Mouse (Mus musculus): Measurements from ENCODE around the gene Mcrip1. TPM values are rescaled to one million over a fixed set of nuclear protein-coding genes. Genes with fewer than 3 reads are reported as not detected.
A peak's percentile ranks its signal among the peaks of the same experiment; 100 is the strongest.

Gene Mcrip1
- polyA plus RNA-seq, 1 experiment from 2014 or later, result 171 TPM

GRCm38 (mm10) chr11:120505661-120506060, 43.9 kb downstream of the Mcrip1 start:
- ATAC-seq (ENCODE audit: insufficient read depth, low FRiP score), result no peak
- Histone ChIP-seq H3K9ac (ENCODE audit: low read length) (no peak overlapping the region), H3K4me1 (ENCODE audit: control insufficient read depth, insufficient read depth, low read length) (peaks cover 12% of the 10 kb centered on the region; the same call in 1 of the 2 replicates), H3K27me3 (ENCODE audit: control insufficient read depth, insufficient read depth, low read length) (no peaks in the 10 kb centered on the region), H3K9me3 (replicated peaks; ENCODE audit: control insufficient read depth, low read length) (no peaks in the 10 kb centered on the region), H3K27ac (ENCODE audit: low read length) (no peak overlapping the region), H3K4me2 (ENCODE audit: low read depth, low read length) (no peak overlapping the region), H3K36me3 (ENCODE audit: control insufficient read depth, insufficient read depth, low read length) (no peaks in the 10 kb centered on the region), H3K4me3 (replicated peaks; ENCODE audit: low read length) (no peak overlapping the region)
- WGBS, result 77% methylated on average over 3 of the region's 3 CpGs

GRCm38 (mm10) chr11:120501701-120502100, 47.8 kb downstream of the Mcrip1 start:
- ATAC-seq (ENCODE audit: insufficient read depth, low FRiP score), result no peak
- H3K27ac ChIP-seq (ENCODE audit: low read length), result no peak overlapping the region
- no peaks in the 10 kb centered on the region for H3K27me3 ChIP-seq (ENCODE audit: control insufficient read depth, insufficient read depth, low read length)
- H3K36me3 ChIP-seq (ENCODE audit: control insufficient read depth, insufficient read depth, low read length), result no peaks in the 10 kb centered on the region
- no peak overlapping the region for H3K4me2 ChIP-seq (ENCODE audit: low read depth, low read length)
- no peak overlapping the region for H3K9ac ChIP-seq (ENCODE audit: low read length)
- no peak overlapping the region for H3K4me3 ChIP-seq (replicated peaks; ENCODE audit: low read length)
- 83% methylated on average over 4 of the region's 4 CpGs for WGBS
- H3K4me1 ChIP-seq (ENCODE audit: control insufficient read depth, insufficient read depth, low read length), result peaks cover 10% of the 10 kb centered on the region; the same call in 1 of the 2 replicates
- no peaks in the 10 kb centered on the region for H3K9me3 ChIP-seq (replicated peaks; ENCODE audit: control insufficient read depth, low read length)

GRCm38 (mm10) chr11:120501018-120501417, 48.5 kb downstream of the Mcrip1 start:
- no peak for ATAC-seq (ENCODE audit: insufficient read depth, low FRiP score)
- Histone ChIP-seq H3K27me3 (ENCODE audit: control insufficient read depth, insufficient read depth, low read length) (no peaks in the 10 kb centered on the region), H3K9me3 (replicated peaks; ENCODE audit: control insufficient read depth, low read length) (no peaks in the 10 kb centered on the region), H3K36me3 (ENCODE audit: control insufficient read depth, insufficient read depth, low read length) (no peaks in the 10 kb centered on the region), H3K27ac (ENCODE audit: low read length) (peak overlapping the region; percentile 86; the same call in 1 of the 2 replicates), H3K9ac (ENCODE audit: low read length) (no peak overlapping the region), H3K4me2 (ENCODE audit: low read depth, low read length) (no peak overlapping the region), H3K4me3 (replicated peaks; ENCODE audit: low read length) (no peak overlapping the region), H3K4me1 (ENCODE audit: control insufficient read depth, insufficient read depth, low read length) (peaks cover 10% of the 10 kb centered on the region; the same call in 1 of the 2 replicates)
- 60% methylated on average over 6 of the region's 6 CpGs for WGBS

- 15% methylated on average over 3 of the region's 3 CpGs for WGBS
- Histone ChIP-seq H3K4me1 (ENCODE audit: control insufficient read depth, insufficient read depth, low read length) (peaks cover 10% of the 10 kb centered on the region; the same call in 1 of the 2 replicates), H3K36me3 (ENCODE audit: control insufficient read depth, insufficient read depth, low read length) (peaks cover 2% of the 10 kb centered on the region; the same call in 1 of the 2 replicates), H3K27me3 (ENCODE audit: control insufficient read depth, insufficient read depth, low read length) (no peaks in the 10 kb centered on the region), H3K27ac (ENCODE audit: low read length) (peak overlapping the region; percentile 86), H3K4me3 (replicated peaks; ENCODE audit: low read length) (no peak overlapping the region), H3K9ac (ENCODE audit: low read length) (peak overlapping the region; percentile 20), H3K4me2 (ENCODE audit: low read depth, low read length) (no peak overlapping the region), H3K9me3 (replicated peaks; ENCODE audit: control insufficient read depth, low read length) (no peaks in the 10 kb centered on the region)
- ATAC-seq (ENCODE audit: insufficient read depth, low FRiP score), result peak; percentile 89; the same call in 1 of the 2 replicates
Measured at GRCm38 (mm10) chr11:120500357-120500756, 49.2 kb downstream of the Mcrip1 start.

- H3K36me3 ChIP-seq (ENCODE audit: control insufficient read depth, insufficient read depth, low read length), result peaks cover 5% of the 10 kb centered on the region
- no peak overlapping the region for H3K4me3 ChIP-seq (replicated peaks; ENCODE audit: low read length)
- no peak overlapping the region for H3K4me2 ChIP-seq (ENCODE audit: low read depth, low read length)
- peak overlapping the region; percentile 20 for H3K9ac ChIP-seq (ENCODE audit: low read length)
- H3K9me3 ChIP-seq (replicated peaks; ENCODE audit: control insufficient read depth, low read length), result no peaks in the 10 kb centered on the region
- H3K4me1 ChIP-seq (ENCODE audit: control insufficient read depth, insufficient read depth, low read length), result peaks cover 10% of the 10 kb centered on the region; the same call in 1 of the 2 replicates
- H3K27ac ChIP-seq (ENCODE audit: low read length), result peak overlapping the region; percentile 86
- H3K27me3 ChIP-seq (ENCODE audit: control insufficient read depth, insufficient read depth, low read length), result no peaks in the 10 kb centered on the region
- peak; percentile 15; the same call in 1 of the 2 replicates for ATAC-seq (ENCODE audit: insufficient read depth, low FRiP score)
- WGBS, result 67% methylated on average over 6 of the region's 6 CpGs
Measured at GRCm38 (mm10) chr11:120499894-120500293, 49.6 kb downstream of the Mcrip1 start.

GRCm38 (mm10) chr11:120498891-120499290, 50.6 kb downstream of the Mcrip1 start:
- no peak for ATAC-seq (ENCODE audit: insufficient read depth, low FRiP score)
- no peak overlapping the region for H3K9ac ChIP-seq (ENCODE audit: low read length)
- peaks cover 11% of the 10 kb centered on the region; the same call in 1 of the 2 replicates for H3K4me1 ChIP-seq (ENCODE audit: control insufficient read depth, insufficient read depth, low read length)
- 85% methylated on average over 5 of the region's 5 CpGs for WGBS
- H3K4me2 ChIP-seq (ENCODE audit: low read depth, low read length), result no peak overlapping the region
- peak overlapping the region; percentile 86; the same call in 1 of the 2 replicates for H3K27ac ChIP-seq (ENCODE audit: low read length)
- no peaks in the 10 kb centered on the region for H3K27me3 ChIP-seq (ENCODE audit: control insufficient read depth, insufficient read depth, low read length)
- H3K36me3 ChIP-seq (ENCODE audit: control insufficient read depth, insufficient read depth, low read length), result peaks cover 9% of the 10 kb centered on the region
- no peak overlapping the region for H3K4me3 ChIP-seq (replicated peaks; ENCODE audit: low read length)
- H3K9me3 ChIP-seq (replicated peaks; ENCODE audit: control insufficient read depth, low read length), result no peaks in the 10 kb centered on the region

GRCm38 (mm10) chr11:120498226-120498625, 51.3 kb downstream of the Mcrip1 start:
- no peak overlapping the region for H3K9ac ChIP-seq (ENCODE audit: low read length)
- no peak overlapping the region for H3K4me3 ChIP-seq (replicated peaks; ENCODE audit: low read length)
- no peak overlapping the region for H3K4me2 ChIP-seq (ENCODE audit: low read depth, low read length)
- no peak overlapping the region for H3K27ac ChIP-seq (ENCODE audit: low read length)
- no peak for ATAC-seq (ENCODE audit: insufficient read depth, low FRiP score)
- WGBS, result 91% methylated on average over 12 of the region's 12 CpGs
- no peaks in the 10 kb centered on the region for H3K27me3 ChIP-seq (ENCODE audit: control insufficient read depth, insufficient read depth, low read length)
- no peaks in the 10 kb centered on the region for H3K9me3 ChIP-seq (replicated peaks; ENCODE audit: control insufficient read depth, low read length)
- peaks cover 9% of the 10 kb centered on the region for H3K36me3 ChIP-seq (ENCODE audit: control insufficient read depth, insufficient read depth, low read length)
- peaks cover 17% of the 10 kb centered on the region for H3K4me1 ChIP-seq (ENCODE audit: control insufficient read depth, insufficient read depth, low read length)

- no peak overlapping the region for H3K27ac ChIP-seq (ENCODE audit: low read length)
- H3K9ac ChIP-seq (ENCODE audit: low read length), result no peak overlapping the region
- H3K4me2 ChIP-seq (ENCODE audit: low read depth, low read length), result no peak overlapping the region
- no peaks in the 10 kb centered on the region for H3K27me3 ChIP-seq (ENCODE audit: control insufficient read depth, insufficient read depth, low read length)
- 92% methylated on average over 3 of the region's 3 CpGs for WGBS
- H3K4me3 ChIP-seq (replicated peaks; ENCODE audit: low read length), result no peak overlapping the region
- H3K36me3 ChIP-seq (ENCODE audit: control insufficient read depth, insufficient read depth, low read length), result peaks cover 9% of the 10 kb centered on the region
- H3K9me3 ChIP-seq (replicated peaks; ENCODE audit: control insufficient read depth, low read length), result no peaks in the 10 kb centered on the region
- ATAC-seq (ENCODE audit: insufficient read depth, low FRiP score), result no peak
- peaks cover 22% of the 10 kb centered on the region for H3K4me1 ChIP-seq (ENCODE audit: control insufficient read depth, insufficient read depth, low read length)
Measured at GRCm38 (mm10) chr11:120497436-120497835, 52.1 kb downstream of the Mcrip1 start.

GRCm38 (mm10) chr11:120493911-120494310, 55.6 kb downstream of the Mcrip1 start:
- H3K4me3 ChIP-seq (replicated peaks; ENCODE audit: low read length), result no peak overlapping the region
- peaks cover 9% of the 10 kb centered on the region for H3K36me3 ChIP-seq (ENCODE audit: control insufficient read depth, insufficient read depth, low read length)
- no peak overlapping the region for H3K27ac ChIP-seq (ENCODE audit: low read length)
- no peaks in the 10 kb centered on the region for H3K9me3 ChIP-seq (replicated peaks; ENCODE audit: control insufficient read depth, low read length)
- H3K27me3 ChIP-seq (ENCODE audit: control insufficient read depth, insufficient read depth, low read length), result no peaks in the 10 kb centered on the region
- no peak overlapping the region for H3K9ac ChIP-seq (ENCODE audit: low read length)
- no peak for ATAC-seq (ENCODE audit: insufficient read depth, low FRiP score)
- H3K4me2 ChIP-seq (ENCODE audit: low read depth, low read length), result no peak overlapping the region
- H3K4me1 ChIP-seq (ENCODE audit: control insufficient read depth, insufficient read depth, low read length), result peaks cover 27% of the 10 kb centered on the region
- 82% methylated on average over 3 of the region's 3 CpGs for whole genome bisulfite sequencing
